In genomic region chr17:52197731-52198130, GRCm38 (mm10) we compare ENCODE assay signal across 8 mouse cellular contexts.
"Had no signal": no experiment of that assay in that cellular context is flagged by ENCODE, and none has a peak within 500 bp of the region (broad histone marks: within the 10 kb centered on the region; RNA-seq: fewer than 3 reads in every experiment).

No protein-coding gene starts in this region.

- DNase-seq: liver, postnatal 0 days; lung, adult 2 months; lung, postnatal 14 days; lung, postnatal 36 days; right cerebral cortex, postnatal 14 days; thymus, adult 2 months; thymus, postnatal 25 days; thymus, postnatal 4 days had no signal
